Mouse (Mus musculus): ENCODE measurements around the gene Prom1.

Prom1 gene

GRCm38 (mm10) chr5:43971156-43971555, 130.7 kb downstream of the Prom1 start:
- DNase-seq: no peak

- no peak for DNase-seq
Observed at GRCm38 (mm10) chr5:43970532-43970931, 131.3 kb downstream of the Prom1 start.

DNA sequence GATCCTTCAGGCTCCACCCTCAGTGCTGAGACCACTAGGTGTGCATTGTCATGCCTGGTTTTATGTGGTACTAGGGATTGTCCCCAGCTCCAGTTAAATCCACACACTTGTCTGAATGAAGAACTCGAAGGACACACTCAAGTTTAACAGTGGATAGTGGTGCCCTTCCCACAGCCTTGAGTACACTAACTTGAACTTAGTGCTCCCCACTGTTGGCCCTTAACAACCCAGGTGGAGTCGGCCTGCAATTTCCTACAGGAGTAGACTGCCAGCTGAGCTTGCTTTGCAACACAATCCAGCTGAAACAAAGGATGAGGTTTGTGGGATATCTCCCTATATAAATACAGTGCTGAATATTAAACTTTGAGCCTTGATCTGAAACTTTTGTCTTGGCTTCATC, 133.2 kb downstream of the Prom1 start:
- no peak for DNase-seq

DNA sequence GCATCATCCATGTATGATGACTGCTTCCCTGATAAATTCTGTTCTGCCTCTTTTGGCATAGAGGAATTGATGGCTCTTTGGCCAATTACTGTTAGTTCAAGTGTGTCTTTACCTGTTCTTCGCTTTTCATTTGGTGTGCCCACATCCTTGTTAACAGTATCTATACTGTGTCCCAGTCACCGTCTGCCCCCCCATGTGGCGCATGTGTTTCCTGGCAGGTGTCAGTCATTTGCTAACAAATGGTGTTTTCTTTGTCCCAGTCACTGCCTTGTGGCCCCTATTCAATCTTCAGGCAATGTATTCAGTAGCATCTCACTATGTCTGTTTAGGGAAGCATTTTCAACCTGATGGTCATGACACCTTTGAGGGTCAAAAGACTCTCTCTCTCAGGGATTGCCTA, 140.8 kb downstream of the Prom1 start:
- no peak for DNase-seq

GRCm38 (mm10) chr5:43959884-43960440, 141.9 kb downstream of the Prom1 start:
- DNase-seq: no peak

GRCm38 (mm10) chr5:43953241-43953640, 148.6 kb downstream of the Prom1 start:
- no peak for DNase-seq

- DNase-seq: no peak
Observed at GRCm38 (mm10) chr5:43948748-43949275, 153.0 kb downstream of the Prom1 start.

- peak; percentile 22 for DNase-seq
Observed at GRCm38 (mm10) chr5:43948111-43948743, 153.6 kb downstream of the Prom1 start.

GRCm38 (mm10) chr5:43947330-43947977, 154.4 kb downstream of the Prom1 start:
- no peak for DNase-seq

All from right cerebral cortex, postnatal 25 days (tissue).